Mouse (Mus musculus): ENCODE data around the gene Oas2. TPM values are rescaled to one million over a fixed set of nuclear protein-coding genes. Genes with fewer than 3 reads are reported as not detected.

Gene Oas2
- polyA plus RNA-seq, 1 experiment from 2014 or later: 0.23 TPM

DNA sequence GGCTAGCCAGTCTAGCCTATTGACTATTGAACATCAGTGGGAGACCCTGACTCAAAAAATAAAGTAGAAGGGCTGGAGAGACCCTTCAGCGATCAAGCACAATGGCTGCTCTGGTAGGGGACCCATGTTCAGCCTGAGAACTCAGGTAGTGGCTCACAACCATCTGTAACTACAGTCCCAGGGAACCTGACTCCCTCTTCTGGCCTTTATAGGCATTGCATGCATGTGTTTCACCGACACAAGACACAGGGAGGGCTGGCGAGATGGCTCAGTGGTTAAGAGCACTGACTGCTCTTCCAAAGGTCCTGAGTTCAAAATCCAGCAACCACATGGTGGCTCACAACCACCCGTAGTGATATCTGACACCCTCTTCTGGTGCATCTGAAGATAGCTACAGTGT, 7.5 kb downstream of the Oas2 start:
- 27% methylated on average over 4 of the region's 4 CpGs for WGBS
- H3K27me3 ChIP-seq (replicated peaks; ENCODE audit: control insufficient read depth, insufficient read depth, low read length): no peaks in the 10 kb centered on the region
- no peak overlapping the region for H3K9ac ChIP-seq (ENCODE audit: low read depth, low read length)

DNA sequence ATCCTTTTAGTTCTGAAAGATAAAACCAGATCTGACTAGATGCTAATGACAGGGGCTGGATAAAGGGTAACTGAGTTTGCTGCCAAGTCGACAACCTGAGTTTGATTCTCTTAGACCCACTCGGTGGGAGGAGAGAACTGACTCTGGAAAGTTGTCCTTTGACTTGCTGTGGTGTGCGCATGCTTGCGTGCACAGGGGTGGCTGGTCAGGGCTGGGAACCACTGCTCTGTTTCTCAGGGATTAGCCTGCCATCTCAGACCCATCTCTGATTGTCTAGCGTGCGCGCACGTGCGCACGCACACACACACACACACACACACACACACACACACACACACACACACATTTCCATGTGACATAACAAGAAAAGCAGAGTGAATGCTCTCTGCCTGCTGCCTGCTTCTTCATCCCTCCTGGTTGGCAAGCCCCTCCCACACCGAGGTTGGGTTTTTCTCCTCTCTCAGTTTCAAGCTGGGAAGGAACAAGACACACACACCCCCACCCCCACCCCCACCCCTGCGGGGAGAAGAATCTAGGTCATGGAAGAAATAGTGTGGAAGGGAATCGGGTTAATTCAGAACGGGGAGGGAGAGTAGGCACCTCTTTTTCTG, 15.2 kb downstream of the Oas2 start:
- no peak overlapping the region for H3K9ac ChIP-seq (ENCODE audit: low read depth, low read length)
- H3K4me2 ChIP-seq (ENCODE audit: low read depth, low read length): no peak overlapping the region
- H3K4me3 ChIP-seq (ENCODE audit: low read length): no peak overlapping the region
- no peak overlapping the region for H3K27ac ChIP-seq (ENCODE audit: low read length)
- WGBS: 73% methylated on average over 14 of the region's 14 CpGs
- no peaks in the 10 kb centered on the region for H3K36me3 ChIP-seq (ENCODE audit: control insufficient read depth, insufficient read depth, low read length)
- no peaks in the 10 kb centered on the region for H3K4me1 ChIP-seq (ENCODE audit: control insufficient read depth, insufficient read depth, low read length)
- H3K9me3 ChIP-seq (ENCODE audit: control insufficient read depth, low read length): no peaks in the 10 kb centered on the region
- H3K27me3 ChIP-seq (replicated peaks; ENCODE audit: control insufficient read depth, insufficient read depth, low read length): no peaks in the 10 kb centered on the region
- ATAC-seq: no peak

More for the DNA sequence above, 7.5 kb downstream of the Oas2 start:
- H3K9me3 ChIP-seq (ENCODE audit: control insufficient read depth, low read length): no peaks in the 10 kb centered on the region
- H3K4me1 ChIP-seq (ENCODE audit: control insufficient read depth, insufficient read depth, low read length): no peaks in the 10 kb centered on the region
- no peaks in the 10 kb centered on the region for H3K36me3 ChIP-seq (ENCODE audit: control insufficient read depth, insufficient read depth, low read length)
- H3K4me2 ChIP-seq (ENCODE audit: low read depth, low read length): no peak overlapping the region
- ATAC-seq: no peak
- no peak overlapping the region for H3K27ac ChIP-seq (ENCODE audit: low read length)
- no peak overlapping the region for H3K4me3 ChIP-seq (ENCODE audit: low read length)

DNA sequence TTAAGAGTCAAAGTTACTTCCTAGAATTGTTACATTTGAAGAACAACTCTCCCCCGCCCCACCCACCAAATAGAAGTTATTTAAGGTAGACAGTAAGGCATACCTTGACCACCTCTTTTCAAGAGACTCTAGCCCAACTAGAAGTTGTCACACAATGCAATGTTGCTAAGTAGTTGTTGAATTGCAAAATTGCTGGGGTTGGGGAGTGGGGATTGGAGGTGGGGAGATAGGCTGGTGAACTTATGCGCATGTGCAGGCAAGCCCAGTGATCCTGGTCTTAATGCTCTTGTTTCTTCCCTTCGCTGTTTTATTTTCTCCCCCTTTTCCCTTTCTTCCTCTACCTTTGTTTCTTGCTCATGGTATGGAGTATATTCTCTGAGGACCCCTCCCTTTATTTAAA, 16.0 kb downstream of the Oas2 start:
- no peaks in the 10 kb centered on the region for H3K4me1 ChIP-seq (ENCODE audit: control insufficient read depth, insufficient read depth, low read length)
- H3K27ac ChIP-seq (ENCODE audit: low read length): no peak overlapping the region
- no peak overlapping the region for H3K4me2 ChIP-seq (ENCODE audit: low read depth, low read length)
- H3K27me3 ChIP-seq (replicated peaks; ENCODE audit: control insufficient read depth, insufficient read depth, low read length): no peaks in the 10 kb centered on the region
- H3K9me3 ChIP-seq (ENCODE audit: control insufficient read depth, low read length): no peaks in the 10 kb centered on the region
- H3K4me3 ChIP-seq (ENCODE audit: low read length): no peak overlapping the region
- ATAC-seq: no peak
- no peaks in the 10 kb centered on the region for H3K36me3 ChIP-seq (ENCODE audit: control insufficient read depth, insufficient read depth, low read length)
- H3K9ac ChIP-seq (ENCODE audit: low read depth, low read length): no peak overlapping the region
- WGBS: 92% methylated on average over 3 of the region's 3 CpGs

DNA sequence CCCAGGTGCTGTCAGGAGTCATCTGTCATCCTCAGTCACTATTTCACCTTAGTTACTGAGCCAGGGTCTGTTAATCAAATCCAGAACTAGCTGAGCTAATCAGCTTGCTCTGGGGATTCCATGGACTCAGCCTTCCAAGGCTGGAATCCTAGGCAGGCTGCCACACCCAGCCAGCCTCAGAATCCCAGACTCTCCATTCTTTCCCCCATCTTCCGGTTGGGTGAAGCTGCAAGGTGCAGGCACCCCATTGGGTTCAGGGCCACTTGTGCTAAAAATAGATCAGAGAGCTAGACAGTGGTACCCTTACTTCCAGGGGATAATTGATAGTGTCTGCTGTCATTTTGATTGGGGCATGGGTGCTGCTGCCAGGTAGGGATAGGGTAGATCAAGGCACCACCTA, 16.9 kb downstream of the Oas2 start:
- WGBS: 63% methylated on average over 1 of the region's 1 CpGs
- no peak for ATAC-seq
- H3K4me3 ChIP-seq (ENCODE audit: low read length): no peak overlapping the region
- no peaks in the 10 kb centered on the region for H3K4me1 ChIP-seq (ENCODE audit: control insufficient read depth, insufficient read depth, low read length)
- no peaks in the 10 kb centered on the region for H3K36me3 ChIP-seq (ENCODE audit: control insufficient read depth, insufficient read depth, low read length)
- H3K4me2 ChIP-seq (ENCODE audit: low read depth, low read length): no peak overlapping the region
- no peak overlapping the region for H3K9ac ChIP-seq (ENCODE audit: low read depth, low read length)
- no peak overlapping the region for H3K27ac ChIP-seq (ENCODE audit: low read length)
- no peaks in the 10 kb centered on the region for H3K9me3 ChIP-seq (ENCODE audit: control insufficient read depth, low read length)
- no peaks in the 10 kb centered on the region for H3K27me3 ChIP-seq (replicated peaks; ENCODE audit: control insufficient read depth, insufficient read depth, low read length)

DNA sequence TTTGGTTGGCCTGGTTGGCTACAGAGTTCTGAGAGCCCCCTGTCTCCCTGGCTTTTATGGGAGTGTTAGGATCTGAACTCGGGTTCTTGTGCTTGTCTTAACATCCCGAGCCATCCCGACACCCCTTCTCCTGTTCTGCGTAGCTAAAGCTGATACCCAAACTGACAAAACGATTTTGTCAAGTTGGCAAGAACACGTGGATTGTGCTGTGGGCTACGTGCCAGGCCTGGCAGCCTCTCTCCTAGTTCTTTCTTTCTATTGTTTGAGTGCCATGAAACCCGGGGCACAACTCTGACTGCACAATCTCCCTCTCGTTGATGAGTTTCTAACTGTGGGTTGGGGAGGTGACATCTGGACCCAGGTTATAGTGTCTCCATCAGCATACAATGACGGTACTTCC, 20.3 kb downstream of the Oas2 start:
- H3K4me1 ChIP-seq (ENCODE audit: control insufficient read depth, insufficient read depth, low read length): no peaks in the 10 kb centered on the region
- no peaks in the 10 kb centered on the region for H3K36me3 ChIP-seq (ENCODE audit: control insufficient read depth, insufficient read depth, low read length)
- H3K4me3 ChIP-seq (ENCODE audit: low read length): no peak overlapping the region
- WGBS: 76% methylated on average over 10 of the region's 10 CpGs
- no peak overlapping the region for H3K4me2 ChIP-seq (ENCODE audit: low read depth, low read length)
- H3K27ac ChIP-seq (ENCODE audit: low read length): no peak overlapping the region
- H3K9me3 ChIP-seq (ENCODE audit: control insufficient read depth, low read length): no peaks in the 10 kb centered on the region
- no peak for ATAC-seq
- H3K27me3 ChIP-seq (replicated peaks; ENCODE audit: control insufficient read depth, insufficient read depth, low read length): no peaks in the 10 kb centered on the region
- H3K9ac ChIP-seq (ENCODE audit: low read depth, low read length): no peak overlapping the region

DNA sequence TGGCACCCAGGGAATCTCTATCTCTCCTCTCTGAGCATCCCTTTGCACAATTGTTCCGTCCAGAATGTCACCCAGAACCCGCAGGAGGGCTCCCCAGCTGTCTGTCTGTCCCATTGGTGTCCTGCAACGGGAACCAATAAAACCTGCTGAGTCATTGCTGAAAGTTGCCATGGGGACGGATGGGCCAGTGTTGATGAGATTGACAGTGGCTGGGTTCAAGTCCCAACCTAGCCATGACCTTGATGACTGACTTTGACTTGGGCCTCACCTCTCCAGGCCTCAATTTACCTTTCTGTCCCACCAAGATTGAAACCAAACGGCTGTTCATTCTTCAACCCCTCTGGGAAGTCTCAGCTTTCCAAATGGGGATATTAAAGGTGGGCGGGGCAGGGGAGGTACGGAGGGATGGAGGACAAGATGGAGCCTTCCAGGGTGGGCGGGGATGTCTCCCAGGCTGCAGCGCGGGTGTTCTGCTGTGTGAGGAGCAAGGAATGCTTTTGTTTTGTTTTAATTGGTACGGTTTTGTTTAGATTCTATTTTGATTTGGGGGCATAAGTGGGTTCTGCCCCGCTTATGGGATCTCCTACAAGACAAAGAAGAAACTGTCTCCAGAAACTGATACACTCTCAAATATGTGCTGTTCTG, 23.7 kb downstream of the Oas2 start:
- H3K36me3 ChIP-seq (ENCODE audit: control insufficient read depth, insufficient read depth, low read length): no peaks in the 10 kb centered on the region
- no peak overlapping the region for H3K4me3 ChIP-seq (ENCODE audit: low read length)
- no peaks in the 10 kb centered on the region for H3K27me3 ChIP-seq (replicated peaks; ENCODE audit: control insufficient read depth, insufficient read depth, low read length)
- ATAC-seq: no peak
- no peaks in the 10 kb centered on the region for H3K4me1 ChIP-seq (ENCODE audit: control insufficient read depth, insufficient read depth, low read length)
- H3K9ac ChIP-seq (ENCODE audit: low read depth, low read length): no peak overlapping the region
- no peak overlapping the region for H3K27ac ChIP-seq (ENCODE audit: low read length)
- H3K9me3 ChIP-seq (ENCODE audit: control insufficient read depth, low read length): no peaks in the 10 kb centered on the region
- H3K4me2 ChIP-seq (ENCODE audit: low read depth, low read length): no peak overlapping the region
- WGBS: 63% methylated on average over 12 of the region's 12 CpGs

DNA sequence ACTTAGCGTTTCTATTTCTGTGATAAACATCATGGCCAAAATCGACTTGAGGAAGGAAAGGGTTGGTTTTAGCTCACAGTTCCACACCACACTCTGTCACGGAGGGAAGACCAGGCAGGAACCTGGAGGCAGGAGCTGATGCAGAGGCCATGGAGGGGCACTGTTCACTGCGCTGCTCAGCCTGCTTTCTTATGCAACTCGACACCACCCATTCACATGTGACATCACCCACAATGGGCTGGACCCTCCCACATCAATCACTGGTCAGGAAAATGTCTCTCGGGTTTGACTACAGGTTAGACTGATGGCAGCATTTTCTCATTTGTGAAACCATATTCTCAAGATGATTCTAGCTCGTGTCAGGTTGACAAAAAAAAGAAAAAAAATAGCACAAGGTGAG, 28.6 kb downstream of the Oas2 start:
- H3K27me3 ChIP-seq (replicated peaks; ENCODE audit: control insufficient read depth, insufficient read depth, low read length): no peaks in the 10 kb centered on the region
- H3K27ac ChIP-seq (ENCODE audit: low read length): no peak overlapping the region
- no peaks in the 10 kb centered on the region for H3K9me3 ChIP-seq (ENCODE audit: control insufficient read depth, low read length)
- H3K4me3 ChIP-seq (ENCODE audit: low read length): no peak overlapping the region
- no peak overlapping the region for H3K4me2 ChIP-seq (ENCODE audit: low read depth, low read length)
- WGBS: 64% methylated on average over 7 of the region's 7 CpGs
- H3K36me3 ChIP-seq (ENCODE audit: control insufficient read depth, insufficient read depth, low read length): no peaks in the 10 kb centered on the region
- no peak overlapping the region for H3K9ac ChIP-seq (ENCODE audit: low read depth, low read length)
- no peak for ATAC-seq
- H3K4me1 ChIP-seq (ENCODE audit: control insufficient read depth, insufficient read depth, low read length): no peaks in the 10 kb centered on the region

DNA sequence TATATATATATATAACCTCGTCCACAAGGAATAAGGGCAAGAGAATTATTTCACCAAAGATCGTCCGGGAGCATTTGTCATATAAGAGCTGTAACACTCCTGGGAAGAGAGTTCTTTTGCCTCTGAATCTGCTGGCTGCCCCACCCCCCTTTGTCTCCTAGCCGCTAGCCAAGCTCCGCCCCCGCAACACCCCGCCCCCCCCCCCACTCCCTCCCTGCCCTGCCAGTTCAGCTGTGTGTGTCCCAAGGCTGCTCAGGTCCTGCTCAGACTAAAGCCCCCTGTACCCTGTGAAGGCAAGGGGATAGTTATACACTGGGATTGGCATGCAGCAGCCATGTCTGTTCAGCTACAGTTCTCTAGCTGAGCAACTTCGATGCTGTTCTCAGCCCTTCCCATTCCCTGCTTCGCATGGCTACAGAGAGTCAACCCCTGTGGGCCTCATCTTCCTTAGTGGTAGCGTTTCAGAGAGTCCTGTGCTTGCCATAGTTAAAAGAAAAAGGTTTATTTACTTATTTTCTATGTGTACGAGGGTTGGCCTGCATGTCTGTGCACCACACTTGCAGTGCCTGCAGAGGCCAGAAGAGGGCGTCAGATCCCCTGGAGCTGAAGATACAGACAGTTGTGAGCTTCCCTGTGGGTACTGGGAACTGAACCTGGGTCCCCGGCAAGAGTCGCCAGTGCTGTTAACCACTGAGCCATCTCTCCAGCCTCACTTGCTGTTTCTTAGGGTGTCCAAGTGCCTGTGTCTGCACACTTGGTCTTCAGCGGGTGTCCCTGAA, 30.9 kb downstream of the Oas2 start:
- no peak overlapping the region for H3K4me3 ChIP-seq (ENCODE audit: low read length)
- no peaks in the 10 kb centered on the region for H3K36me3 ChIP-seq (ENCODE audit: control insufficient read depth, insufficient read depth, low read length)
- no peaks in the 10 kb centered on the region for H3K4me1 ChIP-seq (ENCODE audit: control insufficient read depth, insufficient read depth, low read length)
- ATAC-seq: no peak
- no peak overlapping the region for H3K27ac ChIP-seq (ENCODE audit: low read length)
- WGBS: 52% methylated on average over 14 of the region's 15 CpGs
- no peak overlapping the region for H3K4me2 ChIP-seq (ENCODE audit: low read depth, low read length)
- H3K27me3 ChIP-seq (replicated peaks; ENCODE audit: control insufficient read depth, insufficient read depth, low read length): peaks cover 1% of the 10 kb centered on the region; the same call in 1 of the 2 replicates
- H3K9me3 ChIP-seq (ENCODE audit: control insufficient read depth, low read length): no peaks in the 10 kb centered on the region
- H3K9ac ChIP-seq (ENCODE audit: low read depth, low read length): no peak overlapping the region

DNA sequence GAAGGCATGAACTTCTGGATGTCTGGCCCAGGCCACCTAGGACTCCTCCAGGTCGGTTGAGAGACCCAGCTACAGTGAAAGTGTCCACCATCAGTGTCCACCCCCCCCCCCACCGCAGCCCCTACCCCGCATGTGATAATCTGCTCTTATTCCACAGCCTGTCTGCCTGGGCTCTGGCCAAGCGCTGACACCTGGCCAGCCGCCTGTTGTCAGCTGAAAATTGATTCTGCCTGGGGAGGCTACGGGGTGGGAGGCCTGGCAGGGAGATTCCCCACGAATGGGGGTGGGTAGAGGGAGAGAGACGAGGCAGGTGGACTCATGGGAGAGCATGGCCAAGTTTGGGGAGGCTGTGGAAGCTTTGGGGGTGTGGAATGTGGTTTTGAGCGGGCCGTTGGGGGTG, 32.5 kb downstream of the Oas2 start:
- H3K9ac ChIP-seq (ENCODE audit: low read depth, low read length): no peak overlapping the region
- no peak overlapping the region for H3K4me3 ChIP-seq (ENCODE audit: low read length)
- H3K27ac ChIP-seq (ENCODE audit: low read length): no peak overlapping the region
- H3K4me1 ChIP-seq (ENCODE audit: control insufficient read depth, insufficient read depth, low read length): no peaks in the 10 kb centered on the region
- H3K27me3 ChIP-seq (replicated peaks; ENCODE audit: control insufficient read depth, insufficient read depth, low read length): peaks cover 16% of the 10 kb centered on the region
- H3K4me2 ChIP-seq (ENCODE audit: low read depth, low read length): no peak overlapping the region
- ATAC-seq: no peak
- no peaks in the 10 kb centered on the region for H3K9me3 ChIP-seq (ENCODE audit: control insufficient read depth, low read length)
- H3K36me3 ChIP-seq (ENCODE audit: control insufficient read depth, insufficient read depth, low read length): no peaks in the 10 kb centered on the region
- 69% methylated on average over 10 of the region's 10 CpGs for WGBS
